ENCODE assay signal across 8 mouse cellular contexts in genomic region chr5:124030386-124031067, GRCm38 (mm10). TPM values are rescaled to one million over a fixed set of nuclear protein-coding genes. Genes with fewer than 3 reads are reported as not detected.
DNase-seq lines count a peak whose midpoint lies in the region; ATAC-seq lines count a peak whose summit lies in the region.

No protein-coding gene starts in this region.

- H3K27ac ChIP-seq in lung, embryonic 16.5 days (ENCODE audit: low read length) = 0 out of 2 replicates have a peak overlapping the region, but pooled peaks have one; percentile 0
- peak overlapping the region; percentile 95 for H3K27ac ChIP-seq in hindbrain, embryonic 12.5 days
- H3K27ac ChIP-seq in midbrain, embryonic 15.5 days = peak overlapping the region; percentile 92

- 38% methylated on average over 12 of the region's 12 CpGs for WGBS in lung, embryonic 16.5 days
- WGBS in hindbrain, embryonic 12.5 days = 28% methylated on average over 12 of the region's 12 CpGs
- WGBS in midbrain, embryonic 15.5 days = 8% methylated on average over 12 of the region's 12 CpGs

- H3K36me3 ChIP-seq in lung, embryonic 16.5 days (ENCODE audit: control insufficient read depth, insufficient read depth, low read length) = no peaks in the 10 kb centered on the region
- 0 out of 2 replicates have a peak, but pooled peaks cover 9% of the 10 kb centered on the region for H3K36me3 ChIP-seq in hindbrain, embryonic 12.5 days
- no peaks in the 10 kb centered on the region for H3K36me3 ChIP-seq in midbrain, embryonic 15.5 days (replicated peaks)

- H3K4me2 ChIP-seq in lung, embryonic 16.5 days (ENCODE audit: low read depth, low read length) = peak overlapping the region; percentile 82
- peak overlapping the region; percentile 80 for H3K4me2 ChIP-seq in hindbrain, embryonic 12.5 days (replicated peaks)
- peak overlapping the region; percentile 66 for H3K4me2 ChIP-seq in midbrain, embryonic 15.5 days

- peak overlapping the region; percentile 84 for H3K4me3 ChIP-seq in lung, embryonic 16.5 days (ENCODE audit: low read length)
- peak overlapping the region; percentile 94 for H3K4me3 ChIP-seq in hindbrain, embryonic 12.5 days
- peak overlapping the region; percentile 77 for H3K4me3 ChIP-seq in midbrain, embryonic 15.5 days

- no peak for ATAC-seq in CD4-positive, CD25-positive, alpha-beta regulatory T cell, adult 4 months
- no peak for ATAC-seq in lung, embryonic 16.5 days (ENCODE audit: low read depth)
- no peak for ATAC-seq in hindbrain, embryonic 12.5 days (ENCODE audit: low FRiP score)
- peak; percentile 30 for ATAC-seq in midbrain, embryonic 15.5 days (replicated peaks)

- peak overlapping the region; percentile 98 for H3K9ac ChIP-seq in lung, embryonic 16.5 days (ENCODE audit: low read length)
- H3K9ac ChIP-seq in hindbrain, embryonic 12.5 days = peak overlapping the region; percentile 99
- H3K9ac ChIP-seq in midbrain, embryonic 15.5 days = peak overlapping the region; percentile 88

- H3K9me3 ChIP-seq in lung, embryonic 16.5 days (ENCODE audit: control insufficient read depth, low read length) = no peaks in the 10 kb centered on the region
- no peaks in the 10 kb centered on the region for H3K9me3 ChIP-seq in hindbrain, embryonic 12.5 days (replicated peaks)
- no peaks in the 10 kb centered on the region for H3K9me3 ChIP-seq in midbrain, embryonic 15.5 days

- peak; percentile 58 for DNase-seq in CD4-positive, CD25-positive, alpha-beta regulatory T cell, adult 2 months (ENCODE audit: low read depth, low spot score)
- no peak for DNase-seq in lung, postnatal 36 days
- no peak for DNase-seq in spleen, postnatal 14 days (ENCODE audit: low spot score in 2 of 2)
- no peak for DNase-seq in B cell, adult 2 months

- no peaks in the 10 kb centered on the region for H3K27me3 ChIP-seq in lung, embryonic 16.5 days (ENCODE audit: control insufficient read depth, insufficient read depth, low read depth, low read length)
- no peaks in the 10 kb centered on the region for H3K27me3 ChIP-seq in hindbrain, embryonic 12.5 days
- H3K27me3 ChIP-seq in midbrain, embryonic 15.5 days (replicated peaks) = no peaks in the 10 kb centered on the region

- H3K4me1 ChIP-seq in lung, embryonic 16.5 days (replicated peaks; ENCODE audit: control insufficient read depth, insufficient read depth, low read length) = peaks cover 44% of the 10 kb centered on the region
- H3K4me1 ChIP-seq in hindbrain, embryonic 12.5 days = peaks cover 48% of the 10 kb centered on the region
- H3K4me1 ChIP-seq in midbrain, embryonic 15.5 days = peaks cover 49% of the 10 kb centered on the region

RNA-seq across cellular contexts. Expression of gene Vps37b, which starts 1.5 kb away (rescaled TPM):
- polyA plus RNA-seq in CD4-positive, CD25-positive, alpha-beta regulatory T cell, adult 4 months (2017; shearing (Covaris generic)) = 10 to 100 TPM; 17.8 to 22.1 TPM
- polyA plus RNA-seq in lung, embryonic 16.5 days (2015; fragmentation: Nextera tagmentation; extraction: Ambion mirVana) = 39.2 and 41.6 TPM in 2 replicates
- 70.8 and 78.6 TPM in 2 replicates for polyA plus RNA-seq in hindbrain, embryonic 12.5 days (2016; fragmentation: Nextera tagmentation; extraction: Ambion mirVana)
- 66.7 and 73.7 TPM in 2 replicates for polyA plus RNA-seq in midbrain, embryonic 15.5 days (2015; fragmentation: Nextera tagmentation; extraction: Ambion mirVana)

RNA-seq across cellular contexts. Expression of gene Hip1r, which starts 57.1 kb away (rescaled TPM):
- polyA plus RNA-seq in CD4-positive, CD25-positive, alpha-beta regulatory T cell, adult 4 months (2017; shearing (Covaris generic)) = 10 to 100 TPM; 11.0 to 12.1 TPM
- polyA plus RNA-seq in lung, embryonic 16.5 days (2015; fragmentation: Nextera tagmentation; extraction: Ambion mirVana) = 13.8 and 14.5 TPM in 2 replicates
- 14.4 and 20.4 TPM in 2 replicates for polyA plus RNA-seq in hindbrain, embryonic 12.5 days (2016; fragmentation: Nextera tagmentation; extraction: Ambion mirVana)
- 29.8 and 30.7 TPM in 2 replicates for polyA plus RNA-seq in midbrain, embryonic 15.5 days (2015; fragmentation: Nextera tagmentation; extraction: Ambion mirVana)

Comparison
In these comparisons a context has a peak if more than half of its experiments do, and no peak if none do; other contexts are left out.
1. H3K27ac ChIP-seq: peak in every context shown above with its lines; median percentile 95 in hindbrain, embryonic 12.5 days; 92 in midbrain, embryonic 15.5 days; 0 in lung, embryonic 16.5 days.